Comparison of ENCODE assay signal across 25 mouse cellular contexts in genomic region chr3:55203621-55204020, GRCm38 (mm10). TPM values are rescaled to one million over a fixed set of nuclear protein-coding genes. Genes with fewer than 3 reads are reported as not detected.
"Had no signal": no experiment of that assay in that cellular context is flagged by ENCODE, and none has a peak within 500 bp of the region (broad histone marks: within the 10 kb centered on the region; RNA-seq: fewer than 3 reads in every experiment).

No protein-coding gene starts in this region.

RNA-seq across cellular contexts. Expression of gene Sohlh2, which starts 21.8 kb away (rescaled TPM):
- polyA plus RNA-seq: limb, embryonic 10.5 days; limb, embryonic 11.5 days; limb, embryonic 12.5 days; limb, embryonic 13.5 days; liver, adult 2 months; liver, embryonic 11.5 days; liver, embryonic 12.5 days; liver, embryonic 13.5 days; liver, embryonic 14.5 days; liver, embryonic 15.5 days; liver, embryonic 16.5 days; liver, postnatal 0 days; lung, adult 2 months; lung, embryonic 14.5 days; lung, embryonic 16.5 days; lung, postnatal 0 days; macrophage; midbrain, embryonic 10.5 days; midbrain, embryonic 11.5 days; midbrain, embryonic 12.5 days; midbrain, embryonic 13.5 days; midbrain, embryonic 14.5 days; midbrain, embryonic 16.5 days; midbrain, postnatal 0 days; neural tube, embryonic 12.5 days had no signal

RNA-seq across cellular contexts. Expression of gene Dclk1, which starts 38.5 kb away (rescaled TPM):
- polyA plus RNA-seq: liver, adult 2 months had no signal
